Mouse (Mus musculus) lung, adult 2 months (tissue): ENCODE data around the gene Ubap1l.

Experiments used
- CTCF ChIP-seq: fragments of 200-500 bp; IDR thresholded peaks from 2 replicates; pipeline ENCODE4 v1.5.1; 2011; ENCODE audit warnings: mild to moderate bottlenecking, low read length, control low read depth; ENCODE audit not compliant: insufficient read depth
- POLR2A ChIP-seq: fragments of 200-500 bp; IDR thresholded peaks from 2 replicates; pipeline ENCODE4 v1.6.1; 2011; ENCODE audit warnings: low read depth, mild to moderate bottlenecking, control low read depth, low read length, borderline replicate concordance; ENCODE audit errors: extremely low read depth

DNA sequence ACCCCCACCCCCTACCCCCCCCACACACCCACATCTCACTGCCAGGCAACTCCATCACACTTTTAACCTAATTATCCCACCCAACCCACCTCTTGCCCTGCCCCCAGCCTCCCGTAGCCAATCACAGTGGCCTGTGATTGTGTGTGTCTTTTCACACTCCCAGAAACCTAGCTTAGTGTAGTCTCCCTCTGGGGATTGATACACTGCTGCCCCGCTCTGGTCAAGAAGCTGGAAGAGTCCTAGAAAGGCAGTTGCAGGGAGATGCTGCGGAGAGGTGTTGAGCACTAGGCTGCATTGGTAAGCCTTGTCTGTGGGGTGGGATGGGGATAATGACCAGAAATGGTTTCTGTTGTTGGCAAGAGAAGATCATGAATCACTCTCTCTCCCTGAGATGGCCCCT lies 56.9 kb downstream of the Ubap1l start:
- TF ChIP-seq CTCF, result 0 out of 2 replicates have a peak, but pooled peaks have one; percentile 13
- TF ChIP-seq POLR2A, result no peak
